Mouse (Mus musculus) limb, embryonic 15.5 days (tissue): Measurements from ENCODE around the gene Garem2. TPM values are rescaled to one million over a fixed set of nuclear protein-coding genes. Genes with fewer than 3 reads are reported as not detected.

Source experiments
- ATAC-seq: fragments of 200-750 bp; cut with Nextera tagmentation; 2 replicates; pipeline ENCODE4 v1.8.0; 2017; ENCODE audit warnings: low read depth, moderate TSS enrichment; ENCODE audit not compliant: insufficient number of reproducible peaks, low FRiP score, low TSS enrichment
- H3K27ac ChIP-seq: fragments of 300-500 bp; sonication (generic); 2 replicates; pipeline ENCODE4 v1.5.1; 2015; ENCODE audit warnings: moderate library complexity, mild to moderate bottlenecking, inconsistent platforms
- H3K27me3 ChIP-seq: fragments of 300-500 bp; sonication (generic); 2 replicates; pipeline ENCODE4 v1.6.1; 2015; ENCODE audit warnings: inconsistent platforms
- H3K36me3 ChIP-seq: fragments of 300-500 bp; sonication (generic); 2 replicates; pipeline ENCODE4 v1.6.1; 2015; ENCODE audit warnings: inconsistent platforms
- H3K4me1 ChIP-seq: fragments of 300-500 bp; sonication (generic); 2 replicates; pipeline ENCODE4 v1.6.1; 2015; ENCODE audit warnings: inconsistent platforms
- H3K4me2 ChIP-seq: fragments of 300-500 bp; sonication (generic); 2 replicates; pipeline ENCODE4 v1.6.1; 2015; ENCODE audit warnings: mild to moderate bottlenecking, inconsistent platforms
- H3K4me3 ChIP-seq: fragments of 300-500 bp; sonication (generic); 2 replicates; pipeline ENCODE4 v1.5.1; 2015; ENCODE audit warnings: mild to moderate bottlenecking, inconsistent platforms
- H3K9ac ChIP-seq: fragments of 300-500 bp; sonication (generic); 2 replicates; pipeline ENCODE4 v1.6.1; 2015; ENCODE audit warnings: inconsistent platforms
- H3K9me3 ChIP-seq: fragments of 300-500 bp; sonication (generic); 2 replicates; pipeline ENCODE4 v1.6.1; 2016; ENCODE audit warnings: inconsistent platforms
- WGBS: fragments of 180-500 bp; shearing (Covaris S2); methylation state at CpG from one replicate; pipeline ENCODE4 v1.1.7; 2015; 5-methylcytosine and 5-hydroxymethylcytosine counted together
- polyA plus RNA-seq: library from polyadenylated mRNA; unstranded; fragments of >200 nt; fragmentation: Nextera tagmentation; extraction: Ambion mirVana; gene quantifications from 2 replicates; pipeline ENCODE4 v1.2.1, GENCODE M21; 2015

The Garem2 gene
- polyA plus RNA-seq, 1 experiment from 2014 or later: 0.41 TPM

DNA sequence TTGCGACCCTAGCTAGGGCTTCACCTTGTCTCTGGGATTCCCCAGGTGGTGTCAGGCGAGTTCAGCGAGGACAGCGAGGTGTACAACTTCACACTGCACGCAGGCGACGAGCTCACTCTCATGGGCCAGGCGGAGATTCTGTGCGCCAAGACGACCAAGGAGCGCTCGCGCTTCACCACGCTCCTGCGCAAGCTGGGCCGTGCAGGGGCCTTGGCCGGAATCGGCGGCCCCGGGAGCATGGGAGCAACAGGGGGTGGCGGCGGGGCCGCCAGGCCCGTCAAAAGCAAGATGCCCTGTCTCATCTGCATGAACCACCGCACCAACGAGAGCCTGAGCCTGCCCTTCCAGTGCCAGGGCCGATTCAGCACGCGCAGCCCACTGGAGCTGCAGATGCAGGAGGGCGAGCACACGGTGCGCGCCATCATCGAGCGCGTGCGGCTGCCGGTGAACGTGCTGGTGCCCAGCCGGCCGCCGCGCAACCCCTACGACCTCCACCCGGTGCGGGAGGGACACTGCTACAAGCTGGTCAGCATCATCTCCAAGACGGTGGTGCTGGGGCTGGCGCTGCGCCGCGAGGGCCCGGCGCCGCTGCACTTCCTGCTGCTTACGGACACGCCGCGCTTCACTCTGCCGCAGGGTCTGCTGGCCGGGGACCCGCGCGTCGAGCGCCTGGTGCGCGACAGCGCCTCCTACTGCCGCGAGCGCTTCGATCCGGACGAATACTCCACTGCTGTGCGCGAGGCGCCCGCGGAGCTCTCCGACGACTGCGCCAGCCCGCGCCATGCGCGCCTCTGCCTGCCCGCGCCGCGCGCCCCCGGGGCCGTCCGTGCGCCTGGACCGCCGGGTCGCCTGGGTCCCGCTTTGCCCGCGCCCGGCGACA is 9.2 kb downstream of the Garem2 start:
- ATAC-seq: peak; percentile 70
- H3K4me1 ChIP-seq: peaks cover 28% of the 10 kb centered on the region
- H3K27ac ChIP-seq: no peak overlapping the region
- H3K4me2 ChIP-seq: peak overlapping the region; percentile 91
- H3K9me3 ChIP-seq: no peaks in the 10 kb centered on the region
- H3K36me3 ChIP-seq: peaks cover 26% of the 10 kb centered on the region
- under 1% methylated on average over 103 of the region's 103 CpGs for WGBS
- peaks cover 75% of the 10 kb centered on the region for H3K27me3 ChIP-seq
- H3K4me3 ChIP-seq: peak overlapping the region; percentile 58
- H3K9ac ChIP-seq: peak overlapping the region; percentile 56

DNA sequence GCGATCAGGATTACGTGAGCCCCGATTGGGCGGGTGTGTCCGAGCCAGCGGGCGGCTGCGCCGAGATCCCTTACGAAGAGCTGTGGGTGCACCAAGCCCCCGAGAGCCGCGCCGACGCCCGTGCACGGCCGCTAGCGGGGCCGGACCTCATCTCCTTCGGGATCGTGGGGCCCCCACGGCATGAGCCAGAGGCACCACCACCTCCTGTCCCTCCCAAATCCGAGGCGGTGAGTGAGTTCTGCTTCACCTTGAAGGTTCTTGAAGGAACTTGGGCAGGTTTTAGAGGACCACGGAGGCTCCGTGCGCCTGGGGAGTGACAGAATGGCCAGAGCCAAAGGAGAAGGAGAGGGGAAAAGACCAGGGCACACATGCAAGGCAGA is 9.8 kb downstream of the Garem2 start:
- H3K4me2 ChIP-seq: peak overlapping the region; percentile 91
- ATAC-seq: no peak
- WGBS: under 1% methylated on average over 28 of the region's 28 CpGs
- peaks cover 32% of the 10 kb centered on the region for H3K36me3 ChIP-seq
- H3K9ac ChIP-seq: peak overlapping the region; percentile 56
- H3K27ac ChIP-seq: no peak overlapping the region
- H3K27me3 ChIP-seq: peaks cover 71% of the 10 kb centered on the region
- peak overlapping the region; percentile 58 for H3K4me3 ChIP-seq
- no peaks in the 10 kb centered on the region for H3K9me3 ChIP-seq
- H3K4me1 ChIP-seq: peaks cover 28% of the 10 kb centered on the region

DNA sequence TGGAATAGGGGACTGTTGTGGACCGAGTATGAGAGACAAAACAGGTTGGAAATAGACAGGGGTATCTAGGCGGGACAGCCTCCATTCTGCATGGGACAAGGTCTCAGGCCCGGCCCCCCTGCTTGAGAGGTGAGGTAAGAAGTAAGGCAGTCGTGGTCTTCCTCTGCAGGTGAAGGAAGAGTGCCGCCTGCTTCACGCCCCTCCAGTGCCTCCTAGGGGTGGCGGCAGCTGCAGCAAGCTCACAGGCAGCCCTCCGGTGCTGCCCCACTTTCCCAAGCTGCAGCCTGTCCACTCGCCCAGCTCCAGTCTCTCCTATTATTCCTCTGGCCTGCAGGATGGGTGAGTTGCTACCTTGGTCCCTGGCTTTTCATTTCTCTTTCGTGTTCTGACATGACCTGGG is 10.8 kb downstream of the Garem2 start:
- Histone ChIP-seq H3K4me2 (no peak overlapping the region), H3K27ac (no peak overlapping the region), H3K4me1 (peaks cover 25% of the 10 kb centered on the region), H3K4me3 (no peak overlapping the region), H3K27me3 (peaks cover 62% of the 10 kb centered on the region), H3K9me3 (no peaks in the 10 kb centered on the region), H3K36me3 (peaks cover 42% of the 10 kb centered on the region), H3K9ac (no peak overlapping the region)
- ATAC-seq: no peak
- whole genome bisulfite sequencing: 31% methylated on average over 10 of the region's 10 CpGs

DNA sequence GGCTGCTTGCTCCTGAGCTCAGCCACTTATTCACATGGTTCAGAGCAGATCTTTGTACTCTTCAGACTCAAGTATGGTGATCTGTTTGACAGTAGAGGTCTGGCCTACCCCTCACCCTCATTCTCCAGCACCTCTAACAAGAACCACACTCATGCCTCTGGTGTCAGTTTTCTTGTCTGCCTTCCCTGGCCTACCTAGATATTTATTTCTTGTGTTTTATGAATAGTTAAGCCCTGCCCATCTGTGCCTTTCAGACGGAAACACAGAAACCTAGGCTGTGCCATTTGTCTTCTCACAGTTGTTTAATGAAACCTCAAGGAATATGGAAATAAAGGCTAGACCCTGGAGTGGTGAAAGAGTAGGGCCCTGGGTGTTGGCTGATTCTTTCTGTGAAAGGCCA is 13.1 kb downstream of the Garem2 start:
- H3K27ac ChIP-seq: no peak overlapping the region
- no peak overlapping the region for H3K9ac ChIP-seq
- no peak overlapping the region for H3K4me2 ChIP-seq
- peaks cover 39% of the 10 kb centered on the region for H3K27me3 ChIP-seq
- no peak for ATAC-seq
- H3K36me3 ChIP-seq: peaks cover 65% of the 10 kb centered on the region
- peaks cover 15% of the 10 kb centered on the region for H3K4me1 ChIP-seq
- 68% methylated on average over 1 of the region's 1 CpGs for WGBS
- H3K9me3 ChIP-seq: no peaks in the 10 kb centered on the region
- H3K4me3 ChIP-seq: no peak overlapping the region

DNA sequence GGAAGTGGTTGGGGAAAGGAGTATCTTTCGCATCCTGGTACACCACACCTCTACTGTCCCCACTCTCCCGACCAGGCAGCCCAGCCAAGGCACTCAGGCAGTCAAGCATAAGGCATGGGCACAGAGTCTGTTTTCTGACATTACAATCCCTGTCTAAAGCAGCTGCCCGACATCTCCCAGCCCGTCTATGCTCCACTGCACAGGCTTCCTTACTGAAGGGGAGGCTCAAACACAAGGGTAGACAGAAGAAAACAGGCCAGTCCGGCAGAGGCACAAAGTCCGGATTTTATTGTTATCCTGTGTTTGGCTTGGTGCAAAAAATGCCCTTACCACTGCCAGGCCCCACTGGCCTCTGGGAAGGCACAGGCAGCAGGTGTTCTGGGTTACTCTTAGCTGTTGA is 14.2 kb downstream of the Garem2 start:
- H3K27me3 ChIP-seq: peaks cover 27% of the 10 kb centered on the region
- no peak overlapping the region for H3K4me3 ChIP-seq
- 94% methylated on average over 6 of the region's 6 CpGs for WGBS
- no peak overlapping the region for H3K27ac ChIP-seq
- H3K36me3 ChIP-seq: peaks cover 75% of the 10 kb centered on the region
- no peak overlapping the region for H3K4me2 ChIP-seq
- peaks cover 9% of the 10 kb centered on the region for H3K4me1 ChIP-seq
- no peak overlapping the region for H3K9ac ChIP-seq
- no peaks in the 10 kb centered on the region for H3K9me3 ChIP-seq
- ATAC-seq: no peak

DNA sequence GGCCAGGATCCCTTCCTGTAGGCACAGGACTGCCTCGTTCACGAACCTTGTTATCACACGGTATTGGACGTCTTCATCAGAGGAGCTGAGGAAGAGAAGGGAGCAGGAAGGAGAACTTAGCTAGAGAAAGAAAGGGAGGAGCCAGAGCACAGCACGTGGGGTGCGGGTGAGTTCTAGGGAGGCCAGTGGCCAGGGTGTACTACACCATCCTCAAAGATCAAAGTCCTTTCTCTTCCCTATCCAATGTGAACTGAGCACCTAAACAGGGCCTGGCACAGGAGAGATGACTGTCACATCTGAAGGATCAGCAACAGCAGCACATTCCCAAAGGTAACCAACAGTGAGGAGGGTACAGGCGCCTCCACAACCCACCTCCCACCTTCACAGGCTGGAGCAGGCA is 15.1 kb downstream of the Garem2 start:
- WGBS: 89% methylated on average over 7 of the region's 7 CpGs
- no peaks in the 10 kb centered on the region for H3K9me3 ChIP-seq
- H3K36me3 ChIP-seq: peaks cover 84% of the 10 kb centered on the region
- H3K27me3 ChIP-seq: peaks cover 18% of the 10 kb centered on the region
- H3K27ac ChIP-seq: no peak overlapping the region
- H3K4me3 ChIP-seq: no peak overlapping the region
- ATAC-seq: no peak
- no peak overlapping the region for H3K4me2 ChIP-seq
- H3K9ac ChIP-seq: no peak overlapping the region
- no peaks in the 10 kb centered on the region for H3K4me1 ChIP-seq

- Histone ChIP-seq H3K27ac (no peak overlapping the region), H3K36me3 (peaks cover 98% of the 10 kb centered on the region), H3K4me3 (no peak overlapping the region), H3K9ac (no peak overlapping the region), H3K4me1 (no peaks in the 10 kb centered on the region), H3K4me2 (no peak overlapping the region), H3K9me3 (no peaks in the 10 kb centered on the region), H3K27me3 (no peaks in the 10 kb centered on the region)
- 92% methylated on average over 6 of the region's 6 CpGs for WGBS
- no peak for ATAC-seq
Observed at GRCm38 (mm10) chr5:30122481-30122880, 17.5 kb downstream of the Garem2 start.

- Histone ChIP-seq H3K27me3 (no peaks in the 10 kb centered on the region), H3K4me2 (no peak overlapping the region), H3K9ac (no peak overlapping the region), H3K27ac (no peak overlapping the region), H3K4me3 (no peak overlapping the region), H3K36me3 (peaks cover 90% of the 10 kb centered on the region), H3K4me1 (no peaks in the 10 kb centered on the region), H3K9me3 (no peaks in the 10 kb centered on the region)
- no peak for ATAC-seq
- whole genome bisulfite sequencing: 44% methylated on average over 5 of the region's 5 CpGs
Observed at GRCm38 (mm10) chr5:30125587-30125986, 20.6 kb downstream of the Garem2 start.

GRCm38 (mm10) chr5:30126756-30127155 is 21.8 kb downstream of the Garem2 start:
- peak; percentile 55; the same call in 1 of the 2 replicates for ATAC-seq
- peaks cover 84% of the 10 kb centered on the region for H3K36me3 ChIP-seq
- 82% methylated on average over 7 of the region's 7 CpGs for WGBS
- H3K4me1 ChIP-seq: no peaks in the 10 kb centered on the region
- H3K4me2 ChIP-seq: no peak overlapping the region
- H3K27me3 ChIP-seq: no peaks in the 10 kb centered on the region
- H3K4me3 ChIP-seq: no peak overlapping the region
- no peak overlapping the region for H3K27ac ChIP-seq
- H3K9me3 ChIP-seq: no peaks in the 10 kb centered on the region
- no peak overlapping the region for H3K9ac ChIP-seq

DNA sequence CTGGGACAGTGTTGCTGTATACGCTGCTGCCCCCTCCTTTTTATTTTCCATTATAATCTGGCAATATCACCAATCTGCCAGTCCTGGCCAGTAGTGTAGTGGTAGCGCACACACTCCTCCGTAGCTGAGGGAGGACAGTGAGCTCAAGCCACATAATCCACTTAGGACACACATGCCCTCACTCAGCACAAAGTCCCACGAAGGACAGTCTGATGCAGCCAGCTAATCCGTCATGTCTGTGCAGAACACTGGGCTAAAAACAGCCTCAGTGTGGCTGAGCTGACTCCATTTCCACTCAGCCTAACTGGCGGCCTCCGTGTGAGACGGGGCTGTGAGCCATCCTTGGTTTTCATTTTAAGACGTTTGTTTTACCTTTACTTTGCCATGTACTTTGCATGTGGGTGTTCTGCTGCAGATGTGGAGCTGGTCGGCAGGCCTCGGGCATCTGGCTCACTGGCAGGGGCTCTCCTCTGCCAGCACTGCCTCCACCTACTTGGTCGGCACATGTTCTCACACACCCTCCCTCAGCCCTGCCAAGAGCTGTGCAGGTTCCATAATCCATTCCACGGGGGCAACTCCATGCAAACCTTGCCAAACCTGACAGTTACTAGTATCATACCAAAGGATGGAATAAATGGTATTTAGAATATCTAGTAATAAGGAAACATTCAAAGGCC is 23.1 kb downstream of the Garem2 start:
- Histone ChIP-seq H3K4me3 (no peak overlapping the region), H3K9ac (no peak overlapping the region), H3K4me1 (no peaks in the 10 kb centered on the region), H3K36me3 (peaks cover 80% of the 10 kb centered on the region), H3K4me2 (no peak overlapping the region), H3K27me3 (no peaks in the 10 kb centered on the region), H3K9me3 (no peaks in the 10 kb centered on the region), H3K27ac (no peak overlapping the region)
- WGBS: 86% methylated on average over 13 of the region's 13 CpGs
- ATAC-seq: no peak

- Histone ChIP-seq H3K4me3 (no peak overlapping the region), H3K27ac (no peak overlapping the region), H3K27me3 (no peaks in the 10 kb centered on the region), H3K9ac (no peak overlapping the region), H3K36me3 (peaks cover 80% of the 10 kb centered on the region), H3K9me3 (no peaks in the 10 kb centered on the region), H3K4me1 (no peaks in the 10 kb centered on the region), H3K4me2 (no peak overlapping the region)
- WGBS: 92% methylated on average over 6 of the region's 6 CpGs
- ATAC-seq: no peak
Observed at GRCm38 (mm10) chr5:30128680-30129079, 23.7 kb downstream of the Garem2 start.

GRCm38 (mm10) chr5:30131246-30131645 is 26.3 kb downstream of the Garem2 start:
- no peak overlapping the region for H3K4me2 ChIP-seq

More at GRCm38 (mm10) chr5:30131246-30131645, 26.3 kb downstream of the Garem2 start:
- Histone ChIP-seq H3K36me3 (peaks cover 81% of the 10 kb centered on the region), H3K4me3 (no peak overlapping the region), H3K4me1 (no peaks in the 10 kb centered on the region), H3K27me3 (no peaks in the 10 kb centered on the region), H3K9me3 (no peaks in the 10 kb centered on the region), H3K27ac (no peak overlapping the region), H3K9ac (no peak overlapping the region)
- no peak for ATAC-seq
- 92% methylated on average over 4 of the region's 4 CpGs for WGBS
